ENCODE assay signal across 8 mouse cellular contexts in genomic region chr9:44268027-44268360, GRCm38 (mm10). TPM values are rescaled to one million over a fixed set of nuclear protein-coding genes. Genes with fewer than 3 reads are reported as not detected.
DNase-seq lines count a peak whose midpoint lies in the region; ATAC-seq and TF ChIP-seq lines count a peak whose summit lies in the region.

No protein-coding gene starts in this region.

- no peaks in the 10 kb centered on the region for H3K9me3 ChIP-seq in hindbrain, postnatal 0 days (ENCODE audit: low read length)

- H3K27ac ChIP-seq in gastrocnemius, adult 2 months, result peak overlapping the region; percentile 97
- peak overlapping the region; percentile 82 for H3K27ac ChIP-seq in hindbrain, postnatal 0 days
- H3K27ac ChIP-seq in left cerebral cortex, adult 2 months, result peak overlapping the region; percentile 98

- peak; percentile 78 for ATAC-seq in common myeloid progenitor, adult 5-6 weeks (replicated peaks; ENCODE audit: low read depth, poor library complexity, severe bottlenecking)
- ATAC-seq in hindbrain, postnatal 0 days, result peak; percentile 82
- ATAC-seq in megakaryocyte, adult 5-6 weeks (ENCODE audit: poor library complexity, severe bottlenecking), result peak; percentile 87

- peak overlapping the region; percentile 71 for H3K9ac ChIP-seq in hindbrain, postnatal 0 days (replicated peaks; ENCODE audit: low read length)

- peak overlapping the region; percentile 57 for H3K4me2 ChIP-seq in hindbrain, postnatal 0 days (ENCODE audit: low read depth, low read length)

- intact Hi-C loops in gastrocnemius, adult 2 months (cut with DNase I), result no loop called here
- intact Hi-C loops in left cerebral cortex, adult 2 months (cut with DNase I), result loop anchor here (2.0 kb wide), 1 partner anchor 33 kb away; the partner anchor contains the start of gene Cbl

- peak; percentile 82 for TF ChIP-seq CTCF in gastrocnemius, adult 2 months (IDR thresholded peaks at IDR 0.05)
- TF ChIP-seq CTCF in hindbrain, postnatal 0 days (IDR thresholded peaks at IDR 0.05; ENCODE audit: low read depth), result peak; percentile 69
- TF ChIP-seq CTCF in left cerebral cortex, adult 2 months (IDR thresholded peaks at IDR 0.05), result peak; percentile 74

- H3K4me1 ChIP-seq in hindbrain, postnatal 0 days (ENCODE audit: insufficient read depth, low read length), result peaks cover 6% of the 10 kb centered on the region

- peak; percentile 90 for DNase-seq in ZHBTc4 (ENCODE audit: low read depth, low spot score)
- DNase-seq in gastrocnemius, adult 2 months, result peak; percentile 96
- peak; percentile 86 for DNase-seq in hindbrain, postnatal 0 days (ENCODE audit: low spot score)
- DNase-seq in left cerebral cortex, adult 2 months (ENCODE audit: extremely low spot score in 1 of 2, low spot score in 2 of 2), result peak; percentile 80 to 81
- DNase-seq in right cerebral cortex, adult 2 months (ENCODE audit: low spot score in 2 of 2), result peak; percentile 65 to 68
- DNase-seq in urinary bladder, postnatal 10 days (ENCODE audit: low spot score), result peak; percentile 71

- peak overlapping the region; percentile 86 for H3K4me3 ChIP-seq in gastrocnemius, adult 2 months
- peak overlapping the region; percentile 40 for H3K4me3 ChIP-seq in hindbrain, postnatal 0 days (ENCODE audit: low read length)
- peak overlapping the region; percentile 67 for H3K4me3 ChIP-seq in left cerebral cortex, adult 2 months

- WGBS in hindbrain, postnatal 0 days, result 6% methylated on average over 28 of the region's 28 CpGs

- no peaks in the 10 kb centered on the region for H3K27me3 ChIP-seq in hindbrain, postnatal 0 days (ENCODE audit: insufficient read depth, low read length)

- H3K36me3 ChIP-seq in hindbrain, postnatal 0 days (ENCODE audit: insufficient read depth, low read length), result no peaks in the 10 kb centered on the region

RNA-seq across cellular contexts. Expression of gene Nlrx1, which starts 0.4 kb away (rescaled TPM):
- 1.6 and 3.4 TPM in 2 replicates for total RNA-seq in common myeloid progenitor, adult 5-6 weeks (2017)
- total RNA-seq in gastrocnemius, adult 2 months (2021), result 10 to 100 TPM; 19.2 to 20.8 TPM
- 5.7 and 12.7 TPM in 2 replicates for total RNA-seq in hindbrain, postnatal 0 days (2014; rRNA removed)
- polyA plus RNA-seq in hindbrain, postnatal 0 days (2015; fragmentation: Nextera tagmentation; extraction: Ambion mirVana), result 5.1 and 6.9 TPM in 2 replicates
- total RNA-seq in left cerebral cortex, adult 2 months (2021), result 10 to 100 TPM in 1 of 2 experiments, 1 to 10 TPM in 1; 8.7 to 13.3 TPM
- total RNA-seq in megakaryocyte, adult 5-6 weeks (2015), result 9.5 and 13.1 TPM in 2 replicates
- 12.1 and 12.4 TPM in 2 replicates for total RNA-seq in megakaryocyte, adult 5-6 weeks (2017)

RNA-seq across cellular contexts. Expression of gene Pdzd3, which starts 16.7 kb away (rescaled TPM):
- 0.58 TPM in 1 of 2 replicates, not detected in the other for total RNA-seq in common myeloid progenitor, adult 5-6 weeks (2017)
- 1 to 10 TPM in 1 of 2 experiments, under 1 TPM in 1; 0.97 to 1.6 TPM for total RNA-seq in gastrocnemius, adult 2 months (2021)
- 0.31 TPM in 1 of 2 replicates, not detected in the other for total RNA-seq in hindbrain, postnatal 0 days (2014; rRNA removed)
- polyA plus RNA-seq in hindbrain, postnatal 0 days (2015; fragmentation: Nextera tagmentation; extraction: Ambion mirVana), result 0.13 and 0.34 TPM in 2 replicates
- total RNA-seq in left cerebral cortex, adult 2 months (2021), result 1 to 10 TPM in 1 of 2 experiments, under 1 TPM in 1; 0.50 to 1.2 TPM
- total RNA-seq in megakaryocyte, adult 5-6 weeks (2015), result 0.07 and 0.34 TPM in 2 replicates
- not detected in 2 replicates for total RNA-seq in megakaryocyte, adult 5-6 weeks (2017)

RNA-seq across cellular contexts. Expression of gene Abcg4, which starts 20.4 kb away (rescaled TPM):
- 4.2 and 4.8 TPM in 2 replicates for total RNA-seq in common myeloid progenitor, adult 5-6 weeks (2017)
- total RNA-seq in gastrocnemius, adult 2 months (2021), result under 1 TPM; 0.28 to 0.97 TPM
- 59.1 and 69.6 TPM in 2 replicates for total RNA-seq in hindbrain, postnatal 0 days (2014; rRNA removed)
- polyA plus RNA-seq in hindbrain, postnatal 0 days (2015; fragmentation: Nextera tagmentation; extraction: Ambion mirVana), result 21.0 and 24.1 TPM in 2 replicates
- 10 to 100 TPM; 62.1 TPM for total RNA-seq in left cerebral cortex, adult 2 months (2021)
- 1.3 and 3.9 TPM in 2 replicates for total RNA-seq in megakaryocyte, adult 5-6 weeks (2015)
- 1.1 and 1.7 TPM in 2 replicates for total RNA-seq in megakaryocyte, adult 5-6 weeks (2017)

RNA-seq across cellular contexts. Expression of gene Ccdc153, which starts 27.5 kb away (rescaled TPM):
- total RNA-seq in common myeloid progenitor, adult 5-6 weeks (2017), result not detected in 2 replicates
- not detected for total RNA-seq in gastrocnemius, adult 2 months (2021)
- 1.0 TPM in 1 of 2 replicates, not detected in the other for total RNA-seq in hindbrain, postnatal 0 days (2014; rRNA removed)
- polyA plus RNA-seq in hindbrain, postnatal 0 days (2015; fragmentation: Nextera tagmentation; extraction: Ambion mirVana), result 2.2 and 2.6 TPM in 2 replicates
- total RNA-seq in left cerebral cortex, adult 2 months (2021), result 1 to 10 TPM in 1 of 2 experiments, under 1 TPM in 1; 0.77 to 1.1 TPM
- not detected in 2 replicates for total RNA-seq in megakaryocyte, adult 5-6 weeks (2015)
- total RNA-seq in megakaryocyte, adult 5-6 weeks (2017), result not detected in 2 replicates

RNA-seq across cellular contexts. Expression of gene Cbl, which starts 34.1 kb away (rescaled TPM):
- 27.7 and 32.7 TPM in 2 replicates for total RNA-seq in common myeloid progenitor, adult 5-6 weeks (2017)
- 10 to 100 TPM in 1 of 2 experiments, 1 to 10 TPM in 1; 7.5 to 13.4 TPM for total RNA-seq in gastrocnemius, adult 2 months (2021)
- 24.2 and 30.5 TPM in 2 replicates for total RNA-seq in hindbrain, postnatal 0 days (2014; rRNA removed)
- polyA plus RNA-seq in hindbrain, postnatal 0 days (2015; fragmentation: Nextera tagmentation; extraction: Ambion mirVana), result 13.2 and 14.3 TPM in 2 replicates
- total RNA-seq in left cerebral cortex, adult 2 months (2021), result 10 to 100 TPM; 59.5 to 66.3 TPM
- total RNA-seq in megakaryocyte, adult 5-6 weeks (2015), result 179 and 180 TPM in 2 replicates
- total RNA-seq in megakaryocyte, adult 5-6 weeks (2017), result 45.3 and 70.2 TPM in 2 replicates

Comparison
In these comparisons a context has a peak if more than half of its experiments do, and no peak if none do; other contexts are left out.
1. Peak in every context shown above with its lines: DNase-seq, ATAC-seq, H3K4me3 ChIP-seq and H3K27ac ChIP-seq.
2. RNA of gene Abcg4, which starts 20.4 kb away (total RNA-seq): 59.1 to 69.6 TPM in hindbrain, postnatal 0 days and 62.1 TPM in left cerebral cortex, adult 2 months; 4.2 to 4.8 TPM in common myeloid progenitor, adult 5-6 weeks, 1.1 to 3.9 TPM in megakaryocyte, adult 5-6 weeks and 0.28 to 0.97 TPM in gastrocnemius, adult 2 months; every median in the first group is over 10 times any median in the second.